Mouse (Mus musculus): ENCODE results near the gene Clhc1. TPM values are rescaled to one million over a fixed set of nuclear protein-coding genes. Genes with fewer than 3 reads are reported as not detected.

The Clhc1 gene
- polyA plus RNA-seq, 1 experiment from 2014 or later: 0.16 TPM

DNA sequence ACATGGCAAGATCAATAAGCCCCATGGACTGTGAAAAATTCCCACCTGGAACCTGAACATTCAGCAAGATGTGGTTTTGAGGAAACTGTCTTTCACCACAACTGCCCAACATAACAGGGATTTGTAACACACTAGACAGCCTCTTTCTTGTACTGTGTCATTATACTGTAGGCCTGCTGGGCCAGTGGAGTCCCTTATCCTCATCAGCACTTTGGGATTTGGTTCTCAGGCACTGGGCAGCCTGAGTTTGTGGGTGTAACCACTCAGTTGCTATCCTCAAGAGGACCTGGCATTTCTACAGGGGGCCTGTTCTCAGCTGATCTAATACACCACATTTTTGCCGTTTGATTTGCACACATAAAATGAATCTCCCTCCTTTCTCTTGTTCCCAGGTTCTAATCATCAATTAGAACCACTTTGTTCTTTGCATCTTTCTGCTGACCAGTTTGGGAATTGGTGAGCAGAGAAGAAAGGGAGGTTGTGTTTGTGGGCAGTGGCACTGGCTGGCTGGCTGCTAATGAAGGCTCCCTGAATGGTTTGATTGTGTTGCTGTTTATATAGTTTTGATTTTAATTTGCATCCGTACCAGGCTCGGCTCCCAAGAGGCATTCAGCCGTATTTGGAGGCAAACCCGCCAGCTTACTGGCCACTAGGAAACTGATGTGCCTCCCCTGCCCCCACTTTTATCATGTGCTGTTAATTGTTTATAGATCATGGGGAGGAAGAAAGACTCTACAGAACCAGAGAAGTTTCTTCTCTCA, 74.5 kb downstream of the Clhc1 start:
- Histone ChIP-seq H3K36me3 (ENCODE audit: control insufficient read depth, insufficient read depth, low read length) (no peaks in the 10 kb centered on the region), H3K4me1 (ENCODE audit: control insufficient read depth, insufficient read depth, low read length) (no peaks in the 10 kb centered on the region), H3K27ac (ENCODE audit: low read length) (no peak overlapping the region), H3K27me3 (ENCODE audit: control insufficient read depth, insufficient read depth, low read length) (no peaks in the 10 kb centered on the region), H3K9me3 (ENCODE audit: control insufficient read depth, low read depth, low read length) (no peaks in the 10 kb centered on the region), H3K9ac (replicated peaks; ENCODE audit: low read depth, low read length) (no peak overlapping the region), H3K4me2 (replicated peaks; ENCODE audit: low read depth, low read length) (no peak overlapping the region), H3K4me3 (ENCODE audit: low read depth, low read length) (no peak overlapping the region)
- ATAC-seq (ENCODE audit: insufficient number of reproducible peaks, insufficient read depth, low FRiP score, low read depth): no peak
- WGBS: 89% methylated on average over 5 of the region's 5 CpGs

DNA sequence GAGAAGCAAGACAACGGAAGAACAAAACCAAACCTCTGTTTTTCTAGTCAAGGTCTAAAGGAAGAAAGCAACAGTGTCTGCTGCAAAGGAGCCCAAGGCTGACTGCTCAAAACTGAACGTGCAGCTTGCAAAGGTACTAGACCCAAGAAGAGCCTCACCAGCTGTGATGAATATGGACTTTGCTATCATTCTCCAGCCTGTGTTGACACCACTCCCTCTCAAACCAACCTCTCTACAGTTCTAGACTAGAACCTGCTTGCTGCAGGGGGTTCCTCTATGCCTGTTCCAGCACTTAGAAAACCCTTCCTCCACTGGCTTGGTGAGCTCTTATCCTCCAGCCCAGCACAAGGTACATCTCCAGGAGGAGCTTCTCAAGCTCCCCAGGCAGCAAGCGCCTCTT, 75.6 kb downstream of the Clhc1 start:
- ATAC-seq (ENCODE audit: insufficient number of reproducible peaks, insufficient read depth, low FRiP score, low read depth): no peak
- H3K27ac ChIP-seq (ENCODE audit: low read length): no peak overlapping the region
- no peak overlapping the region for H3K4me2 ChIP-seq (replicated peaks; ENCODE audit: low read depth, low read length)
- no peak overlapping the region for H3K9ac ChIP-seq (replicated peaks; ENCODE audit: low read depth, low read length)
- H3K9me3 ChIP-seq (ENCODE audit: control insufficient read depth, low read depth, low read length): no peaks in the 10 kb centered on the region
- H3K27me3 ChIP-seq (ENCODE audit: control insufficient read depth, insufficient read depth, low read length): no peaks in the 10 kb centered on the region
- WGBS: 90% methylated on average over 3 of the region's 3 CpGs
- H3K4me1 ChIP-seq (ENCODE audit: control insufficient read depth, insufficient read depth, low read length): no peaks in the 10 kb centered on the region
- no peaks in the 10 kb centered on the region for H3K36me3 ChIP-seq (ENCODE audit: control insufficient read depth, insufficient read depth, low read length)
- no peak overlapping the region for H3K4me3 ChIP-seq (ENCODE audit: low read depth, low read length)

DNA sequence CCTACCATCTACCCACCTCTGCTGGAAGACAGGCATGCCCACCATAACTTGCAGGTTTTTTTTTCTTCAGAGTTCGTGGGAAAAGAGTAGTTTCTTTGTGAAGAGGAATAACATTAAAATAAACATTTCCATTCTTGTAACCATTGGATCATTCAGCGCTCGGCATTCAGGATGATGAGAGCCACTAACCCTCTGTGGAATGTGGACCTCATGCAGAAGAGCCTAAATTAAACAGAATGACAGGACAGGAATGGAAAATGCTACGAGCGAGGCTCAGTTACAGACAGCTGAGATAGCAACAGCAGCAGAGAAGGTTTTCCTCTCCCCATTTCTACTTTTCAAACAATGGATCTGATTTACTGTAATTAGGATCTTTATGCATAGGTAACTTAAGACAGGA, 78.8 kb downstream of the Clhc1 start:
- no peaks in the 10 kb centered on the region for H3K9me3 ChIP-seq (ENCODE audit: control insufficient read depth, low read depth, low read length)
- no peak overlapping the region for H3K4me3 ChIP-seq (ENCODE audit: low read depth, low read length)
- no peak overlapping the region for H3K9ac ChIP-seq (replicated peaks; ENCODE audit: low read depth, low read length)
- no peaks in the 10 kb centered on the region for H3K36me3 ChIP-seq (ENCODE audit: control insufficient read depth, insufficient read depth, low read length)
- H3K27ac ChIP-seq (ENCODE audit: low read length): no peak overlapping the region
- no peaks in the 10 kb centered on the region for H3K4me1 ChIP-seq (ENCODE audit: control insufficient read depth, insufficient read depth, low read length)
- no peaks in the 10 kb centered on the region for H3K27me3 ChIP-seq (ENCODE audit: control insufficient read depth, insufficient read depth, low read length)
- no peak overlapping the region for H3K4me2 ChIP-seq (replicated peaks; ENCODE audit: low read depth, low read length)
- no peak; the same call in 1 of the 2 replicates for ATAC-seq (ENCODE audit: insufficient number of reproducible peaks, insufficient read depth, low FRiP score, low read depth)
- 30% methylated on average over 5 of the region's 5 CpGs for WGBS

DNA sequence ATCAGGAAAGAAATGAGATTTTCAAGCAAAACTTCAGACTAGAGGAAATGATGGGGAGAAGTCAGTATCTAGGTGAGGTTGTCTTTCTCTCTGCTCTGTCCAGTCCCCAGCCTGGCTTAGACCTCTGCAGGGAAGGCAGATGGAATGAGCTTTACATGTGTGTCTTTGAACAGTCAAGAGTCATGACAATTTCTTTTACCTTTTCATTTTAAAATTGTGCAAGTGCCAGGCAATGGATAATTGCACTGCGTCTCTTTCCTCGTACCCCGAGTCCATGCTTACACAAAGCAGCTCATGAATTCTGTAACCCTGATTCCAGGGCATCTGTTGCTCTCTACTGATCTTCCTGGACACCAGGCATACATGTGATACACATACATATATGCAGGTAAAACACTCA, 80.0 kb downstream of the Clhc1 start:
- 92% methylated on average over 3 of the region's 3 CpGs for WGBS
- ATAC-seq (ENCODE audit: insufficient number of reproducible peaks, insufficient read depth, low FRiP score, low read depth): no peak

More for the DNA sequence above, 80.0 kb downstream of the Clhc1 start:
- H3K9ac ChIP-seq (replicated peaks; ENCODE audit: low read depth, low read length): no peak overlapping the region
- no peaks in the 10 kb centered on the region for H3K36me3 ChIP-seq (ENCODE audit: control insufficient read depth, insufficient read depth, low read length)
- no peak overlapping the region for H3K27ac ChIP-seq (ENCODE audit: low read length)
- no peaks in the 10 kb centered on the region for H3K4me1 ChIP-seq (ENCODE audit: control insufficient read depth, insufficient read depth, low read length)
- no peaks in the 10 kb centered on the region for H3K9me3 ChIP-seq (ENCODE audit: control insufficient read depth, low read depth, low read length)
- H3K4me2 ChIP-seq (replicated peaks; ENCODE audit: low read depth, low read length): no peak overlapping the region
- no peaks in the 10 kb centered on the region for H3K27me3 ChIP-seq (ENCODE audit: control insufficient read depth, insufficient read depth, low read length)
- no peak overlapping the region for H3K4me3 ChIP-seq (ENCODE audit: low read depth, low read length)

Other genes starting within 250 kb of the Clhc1 start
- gene Ccdc88a, start 174.3 kb upstream of the Clhc1 start, polyA plus RNA-seq (2014; fragmentation: Nextera tagmentation; extraction: Ambion mirVana): 24.1 and 29.3 TPM in 2 replicates
- gene Prorsd1, start 32.9 kb upstream of the Clhc1 start, polyA plus RNA-seq (2014; fragmentation: Nextera tagmentation; extraction: Ambion mirVana): 41.4 and 42.4 TPM in 2 replicates
- gene Mtif2, start 21.5 kb upstream of the Clhc1 start, polyA plus RNA-seq (2014; fragmentation: Nextera tagmentation; extraction: Ambion mirVana): 43.2 and 43.8 TPM in 2 replicates
- gene Rps27a, start 159 bp downstream of the Clhc1 start, polyA plus RNA-seq (2014; fragmentation: Nextera tagmentation; extraction: Ambion mirVana): 1,383 and 1,439 TPM in 2 replicates
- 58.7 and 61.2 TPM in 2 replicates for gene Rtn4, start 145.0 kb downstream of the Clhc1 start, polyA plus RNA-seq (2014; fragmentation: Nextera tagmentation; extraction: Ambion mirVana)